Mouse (Mus musculus) liver, embryonic 15.5 days (tissue): ENCODE data around the gene Cacna1s. TPM values are rescaled to one million over a fixed set of nuclear protein-coding genes. Genes with fewer than 3 reads are reported as not detected.
A peak's percentile ranks its signal among the peaks of the same experiment; 100 is the strongest.

Source experiments
- ATAC-seq: fragments of 200-750 bp; cut with Nextera tagmentation; 2 replicates; pipeline ENCODE4 v1.8.0; 2017; ENCODE audit warnings: moderate number of reproducible peaks, mild to moderate bottlenecking, moderate library complexity; ENCODE audit not compliant: insufficient read depth
- H3K27ac ChIP-seq: fragments of 300-500 bp; sonication (generic); replicated peaks from 2 replicates; pipeline ENCODE4 v1.5.1; 2015; ENCODE audit warnings: mild to moderate bottlenecking, inconsistent platforms
- H3K27me3 ChIP-seq: fragments of 300-500 bp; sonication (generic); 2 replicates; pipeline ENCODE4 v1.6.1; 2015; ENCODE audit warnings: mild to moderate bottlenecking, inconsistent platforms
- H3K36me3 ChIP-seq: fragments of 300-500 bp; sonication (generic); replicated peaks from 2 replicates; pipeline ENCODE4 v1.6.1; 2015; ENCODE audit warnings: moderate library complexity, mild to moderate bottlenecking, inconsistent platforms
- H3K4me1 ChIP-seq: fragments of 300-500 bp; sonication (generic); replicated peaks from 2 replicates; pipeline ENCODE4 v1.6.1; 2015; ENCODE audit warnings: inconsistent platforms
- H3K4me2 ChIP-seq: fragments of 300-500 bp; sonication (generic); 2 replicates; pipeline ENCODE4 v1.6.1; 2015; ENCODE audit warnings: moderate library complexity, mild to moderate bottlenecking, inconsistent platforms
- H3K4me3 ChIP-seq: fragments of 300-500 bp; sonication (generic); replicated peaks from 2 replicates; pipeline ENCODE4 v1.5.1; 2015; ENCODE audit warnings: mild to moderate bottlenecking, inconsistent platforms
- H3K9ac ChIP-seq: fragments of 300-500 bp; sonication (generic); 2 replicates; pipeline ENCODE4 v1.6.1; 2015; ENCODE audit warnings: moderate library complexity, mild to moderate bottlenecking, inconsistent platforms
- H3K9me3 ChIP-seq: fragments of 300-500 bp; sonication (generic); replicated peaks from 2 replicates; pipeline ENCODE4 v1.6.1; 2016; ENCODE audit warnings: inconsistent platforms
- WGBS: fragments of 180-500 bp; shearing (Covaris S2); methylation state at CpG from one replicate; pipeline ENCODE4 v1.1.7; 2015; ENCODE audit warnings: mixed read lengths; ENCODE audit not compliant: insufficient replicate concordance; 5-methylcytosine and 5-hydroxymethylcytosine counted together
- polyA plus RNA-seq: library from polyadenylated mRNA; unstranded; fragments of >200 nt; fragmentation: Nextera tagmentation; extraction: Ambion mirVana; gene quantifications from 2 replicates; pipeline ENCODE4 v1.2.1, GENCODE M21; 2015

Cacna1s gene
- polyA plus RNA-seq, 1 experiment from 2014 or later = 0.52 TPM

- H3K27me3 ChIP-seq = no peaks in the 10 kb centered on the region
- peaks cover 100% of the 10 kb centered on the region for H3K36me3 ChIP-seq
- no peak for ATAC-seq
These were observed 22.3 kb upstream of the Cacna1s start for GRCm38 (mm10) chr1:136030201-136030600.

GRCm38 (mm10) chr1:136031697-136032096, 20.9 kb upstream of the Cacna1s start:
- Histone ChIP-seq H3K36me3 (peaks cover 88% of the 10 kb centered on the region), H3K4me3 (no peak overlapping the region), H3K4me1 (no peaks in the 10 kb centered on the region), H3K9me3 (no peaks in the 10 kb centered on the region), H3K9ac (no peak overlapping the region), H3K27ac (no peak overlapping the region), H3K4me2 (no peak overlapping the region), H3K27me3 (no peaks in the 10 kb centered on the region)
- ATAC-seq = no peak
- 74% methylated on average over 6 of the region's 8 CpGs for WGBS

More at GRCm38 (mm10) chr1:136030201-136030600, 22.3 kb upstream of the Cacna1s start:
- no peaks in the 10 kb centered on the region for H3K4me1 ChIP-seq
- H3K27ac ChIP-seq = no peak overlapping the region
- 78% methylated on average over 7 of the region's 7 CpGs for WGBS
- no peak overlapping the region for H3K4me2 ChIP-seq
- no peak overlapping the region for H3K9ac ChIP-seq
- no peak overlapping the region for H3K4me3 ChIP-seq
- H3K9me3 ChIP-seq = no peaks in the 10 kb centered on the region

- 63% methylated on average over 7 of the region's 7 CpGs for WGBS
- no peaks in the 10 kb centered on the region for H3K4me1 ChIP-seq
These were observed 19.6 kb upstream of the Cacna1s start for GRCm38 (mm10) chr1:136032961-136033360.

GRCm38 (mm10) chr1:136038746-136039538, 13.6 kb upstream of the Cacna1s start:
- Histone ChIP-seq H3K4me3 (no peak overlapping the region), H3K27me3 (peaks cover 46% of the 10 kb centered on the region), H3K4me2 (no peak overlapping the region), H3K36me3 (peaks cover 16% of the 10 kb centered on the region), H3K4me1 (no peaks in the 10 kb centered on the region), H3K9me3 (no peaks in the 10 kb centered on the region), H3K27ac (no peak overlapping the region), H3K9ac (no peak overlapping the region)
- ATAC-seq = no peak
- WGBS = 54% methylated on average over 5 of the region's 5 CpGs

More at GRCm38 (mm10) chr1:136032961-136033360, 19.6 kb upstream of the Cacna1s start:
- Histone ChIP-seq H3K36me3 (peaks cover 76% of the 10 kb centered on the region), H3K9ac (no peak overlapping the region), H3K4me3 (no peak overlapping the region), H3K27ac (no peak overlapping the region), H3K4me2 (no peak overlapping the region), H3K9me3 (no peaks in the 10 kb centered on the region), H3K27me3 (no peaks in the 10 kb centered on the region)
- no peak for ATAC-seq

- H3K27ac ChIP-seq = no peak overlapping the region
- no peak for ATAC-seq
- no peaks in the 10 kb centered on the region for H3K9me3 ChIP-seq
- H3K9ac ChIP-seq = no peak overlapping the region
- no peak overlapping the region for H3K4me2 ChIP-seq
- peaks cover under 1% of the 10 kb centered on the region for H3K36me3 ChIP-seq
- no peak overlapping the region for H3K4me3 ChIP-seq
- 21% methylated on average over 11 of the region's 11 CpGs for WGBS
- no peaks in the 10 kb centered on the region for H3K4me1 ChIP-seq
- peaks cover 59% of the 10 kb centered on the region for H3K27me3 ChIP-seq
These were observed 12.1 kb upstream of the Cacna1s start for GRCm38 (mm10) chr1:136040452-136040851.

DNA sequence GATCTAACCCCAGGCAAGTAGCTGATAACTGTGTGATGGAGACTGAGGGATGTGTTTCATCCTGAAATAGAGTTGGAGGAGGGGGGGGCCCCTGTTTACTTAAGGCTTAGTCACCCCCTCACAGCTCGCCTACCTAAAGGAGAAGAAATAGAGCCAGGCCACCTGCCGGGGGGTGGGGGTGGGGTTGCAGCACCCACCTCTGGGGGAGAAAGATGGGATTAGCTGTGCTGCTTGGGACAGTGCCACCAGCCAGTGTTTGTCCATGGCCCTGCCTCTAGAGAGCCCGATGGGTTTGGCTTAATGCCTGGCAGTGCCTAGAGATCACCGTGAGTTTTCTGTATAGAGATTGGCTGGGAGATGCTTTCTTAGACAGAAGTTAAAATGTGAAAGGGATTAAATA, 11.7 kb upstream of the Cacna1s start:
- no peaks in the 10 kb centered on the region for H3K4me1 ChIP-seq
- H3K27me3 ChIP-seq = peaks cover 63% of the 10 kb centered on the region
- H3K36me3 ChIP-seq = no peaks in the 10 kb centered on the region; the same call in 1 of the 2 replicates
- H3K9me3 ChIP-seq = no peaks in the 10 kb centered on the region
- no peak for ATAC-seq
- WGBS = 28% methylated on average over 4 of the region's 4 CpGs
- no peak overlapping the region for H3K27ac ChIP-seq
- no peak overlapping the region for H3K4me2 ChIP-seq
- no peak overlapping the region for H3K9ac ChIP-seq
- H3K4me3 ChIP-seq = no peak overlapping the region

GRCm38 (mm10) chr1:136045774-136046173, 6.8 kb upstream of the Cacna1s start:
- no peak overlapping the region for H3K4me3 ChIP-seq
- H3K9me3 ChIP-seq = no peaks in the 10 kb centered on the region
- 9% methylated on average over 4 of the region's 4 CpGs for WGBS
- H3K27me3 ChIP-seq = peaks cover 93% of the 10 kb centered on the region
- no peaks in the 10 kb centered on the region for H3K36me3 ChIP-seq
- ATAC-seq = no peak
- H3K4me1 ChIP-seq = peaks cover 4% of the 10 kb centered on the region
- no peak overlapping the region for H3K27ac ChIP-seq
- H3K4me2 ChIP-seq = no peak overlapping the region
- H3K9ac ChIP-seq = no peak overlapping the region

GRCm38 (mm10) chr1:136047432-136047831, 5.1 kb upstream of the Cacna1s start:
- WGBS = 2% methylated on average over 2 of the region's 2 CpGs
- H3K4me2 ChIP-seq = no peak overlapping the region
- no peaks in the 10 kb centered on the region for H3K36me3 ChIP-seq
- no peak overlapping the region for H3K9ac ChIP-seq
- peaks cover 93% of the 10 kb centered on the region for H3K27me3 ChIP-seq
- H3K4me1 ChIP-seq = peaks cover 10% of the 10 kb centered on the region
- H3K4me3 ChIP-seq = no peak overlapping the region
- no peaks in the 10 kb centered on the region for H3K9me3 ChIP-seq
- ATAC-seq = no peak
- H3K27ac ChIP-seq = no peak overlapping the region

DNA sequence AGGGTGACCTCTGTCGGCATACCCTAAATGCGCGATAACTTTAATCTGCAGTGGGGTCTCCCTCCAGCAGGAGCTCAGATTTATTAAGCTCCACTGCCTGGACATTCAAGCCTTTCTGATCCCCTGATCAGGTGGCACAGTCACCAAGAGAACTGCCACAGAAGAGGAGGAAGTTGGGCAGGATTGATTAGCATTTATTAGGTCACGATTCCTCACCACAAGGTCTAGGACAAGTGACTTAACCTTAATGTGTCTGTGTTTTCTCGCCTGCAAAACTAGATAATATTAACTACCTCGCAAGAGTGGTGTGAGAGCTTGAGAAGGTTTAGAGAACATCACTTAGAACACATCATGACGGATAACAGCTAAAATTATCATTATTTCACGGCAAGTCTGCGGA, 4.7 kb upstream of the Cacna1s start:
- Histone ChIP-seq H3K4me2 (no peak overlapping the region), H3K27ac (no peak overlapping the region), H3K9me3 (no peaks in the 10 kb centered on the region), H3K4me1 (peaks cover 10% of the 10 kb centered on the region), H3K9ac (no peak overlapping the region), H3K36me3 (no peaks in the 10 kb centered on the region), H3K27me3 (peaks cover 93% of the 10 kb centered on the region), H3K4me3 (no peak overlapping the region)
- no peak for ATAC-seq
- 42% methylated on average over 9 of the region's 9 CpGs for WGBS

GRCm38 (mm10) chr1:136050312-136051012, 2.1 kb upstream of the Cacna1s start, which contains the start of gene Ascl5:
Ascl5 (plus strand) TSS chr1:136050804.
- ATAC-seq = no peak
- H3K4me2 ChIP-seq = peak within 1 kb of the TSS; percentile 32; the same call in 1 of the 2 replicates
- H3K27ac ChIP-seq = no peak within 1 kb of the TSS
- no peak within 1 kb of the TSS for H3K9ac ChIP-seq
- no peaks in the 10 kb centered on the region for H3K9me3 ChIP-seq
- WGBS = 19% methylated on average over 29 of the region's 29 CpGs
- peak within 1 kb of the TSS; percentile 8; the same call in 1 of the 2 replicates for H3K4me3 ChIP-seq
- H3K27me3 ChIP-seq = peaks cover 85% of the 10 kb centered on the region
- H3K36me3 ChIP-seq = no peaks in the 10 kb centered on the region
- peaks cover 10% of the 10 kb centered on the region for H3K4me1 ChIP-seq

GRCm38 (mm10) chr1:136051013-136051315, 1.6 kb upstream of the Cacna1s start:
- peaks cover 80% of the 10 kb centered on the region for H3K27me3 ChIP-seq
- no peak overlapping the region for H3K27ac ChIP-seq
- peaks cover 10% of the 10 kb centered on the region for H3K4me1 ChIP-seq
- H3K4me3 ChIP-seq = peak overlapping the region; percentile 8; the same call in 1 of the 2 replicates
- H3K9ac ChIP-seq = no peak overlapping the region
- H3K4me2 ChIP-seq = peak overlapping the region; percentile 32; the same call in 1 of the 2 replicates
- H3K9me3 ChIP-seq = no peaks in the 10 kb centered on the region
- H3K36me3 ChIP-seq = no peaks in the 10 kb centered on the region
- 5% methylated on average over 36 of the region's 36 CpGs for WGBS
- no peak for ATAC-seq
